Mouse (Mus musculus) bone marrow macrophage, adult 2 months (primary cell): Measurements from ENCODE around the gene Sppl3.

Experiments used
- CTCF ChIP-seq: IDR thresholded peaks from 2 replicates; pipeline ENCODE4 v1.5.1; 2012; ENCODE audit warnings: low read depth, mild to moderate bottlenecking, low read length, moderate library complexity
- POLR2A ChIP-seq: IDR thresholded peaks from 2 replicates; pipeline ENCODE4 v1.6.1; 2012; ENCODE audit warnings: mild to moderate bottlenecking, low read depth, low read length, borderline replicate concordance

- no peak for TF ChIP-seq POLR2A
- no peak for TF ChIP-seq CTCF
Measured at GRCm38 (mm10) chr5:115134234-115135165, 123.6 kb downstream of the Sppl3 start, which contains the start of gene Unc119b.
